Mouse (Mus musculus) brain, embryonic 14.5 days (tissue): ENCODE measurements around the gene Cacna2d2.

Experiments
- CTCF ChIP-seq: fragments of 200-500 bp; IDR thresholded peaks from 2 replicates; pipeline ENCODE4 v1.5.1; 2012; ENCODE audit warnings: inconsistent platforms, mild to moderate bottlenecking, moderate library complexity, borderline replicate concordance; ENCODE audit not compliant: insufficient read depth, insufficient read length; ENCODE audit errors: extremely low read depth
- POLR2A ChIP-seq: fragments of 200-500 bp; IDR thresholded peaks from 2 replicates; pipeline ENCODE4 v1.6.1; 2012; ENCODE audit warnings: mild to moderate bottlenecking, inconsistent platforms, borderline replicate concordance; ENCODE audit not compliant: poor library complexity, insufficient read depth, insufficient read length, severe bottlenecking; ENCODE audit errors: extremely low read depth

DNA sequence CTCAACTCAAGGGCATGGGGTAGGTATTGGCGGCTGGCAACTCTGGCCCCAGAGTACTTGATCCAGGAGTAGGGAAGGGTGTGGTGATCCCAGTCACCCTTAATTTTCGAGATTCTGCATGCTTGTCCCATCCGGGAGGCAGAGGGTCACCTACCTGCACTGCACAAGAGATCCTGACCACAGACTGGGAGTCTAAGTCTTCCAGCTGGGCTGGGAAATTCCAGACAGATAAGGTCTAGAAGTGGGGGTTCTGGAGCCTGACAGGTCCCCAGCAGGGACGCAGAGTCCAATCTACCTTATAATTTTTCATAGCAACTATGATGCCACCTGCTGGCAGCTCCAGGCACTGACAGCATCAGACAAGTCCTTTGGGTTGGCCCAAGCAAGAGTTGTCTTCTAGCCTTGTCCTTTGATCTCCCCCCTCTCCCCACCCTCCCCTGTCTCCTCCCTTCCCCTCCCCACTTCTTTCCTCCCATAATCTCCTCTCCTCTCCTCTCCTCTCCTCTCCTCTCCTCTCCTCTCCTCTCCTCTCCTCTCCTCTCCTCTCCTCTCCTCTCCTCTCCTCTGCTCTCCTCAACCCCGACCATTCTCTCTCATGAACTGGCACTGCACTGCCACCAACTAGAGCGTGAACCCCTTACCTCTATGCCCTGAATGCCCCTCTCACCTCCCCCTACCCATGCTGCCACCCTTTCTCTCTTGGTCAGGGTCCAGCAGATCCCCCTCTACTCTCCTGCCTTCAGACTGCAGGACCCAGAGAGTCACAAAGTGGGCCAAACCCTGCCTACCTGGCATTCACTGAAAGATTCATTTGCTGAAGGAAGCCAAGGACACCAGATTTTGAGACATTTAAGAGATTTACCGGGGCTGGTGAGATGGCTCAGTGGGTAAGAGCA, 43.3 kb upstream of the Cacna2d2 start:
- peak; percentile 82 for TF ChIP-seq CTCF
- no peak for TF ChIP-seq POLR2A
